Mouse (Mus musculus): ENCODE results near the gene Ankrd13a. TPM values are rescaled to one million over a fixed set of nuclear protein-coding genes. Genes with fewer than 3 reads are reported as not detected.
"Not testable (repeated sequence)": the region's sequence is repeated elsewhere in the genome, so short reads cannot be mapped to it uniquely, and the experiment has no call there.

Ankrd13a gene
- polyA plus RNA-seq, 1 experiment from 2014 or later, result 35.8 TPM

GRCm38 (mm10) chr5:114853364-114853763 is 78.9 kb downstream of the Ankrd13a start, which contains the start of gene 4930519G04Rik:
Gene 4930519G04Rik (plus strand): TSS chr5:114853664.
- 90% methylated on average over 3 of the region's 5 CpGs for WGBS
- H3K4me1 ChIP-seq (replicated peaks); H3K4me3 ChIP-seq; ATAC-seq (ENCODE audit: low FRiP score, low read depth); H3K9ac ChIP-seq; H3K36me3 ChIP-seq; H3K27ac ChIP-seq (replicated peaks); H3K4me2 ChIP-seq; H3K9me3 ChIP-seq; H3K27me3 ChIP-seq: not testable (repeated sequence)

Small RNA genes within 50 kb of the gene (microRNA-seq; reads per million reads assigned to microRNA genes)
- 5.2 reads per million, percentile 22 among the genes with 10 or more reads in this experiment for gene Mir6240

Other genes starting within 250 kb of the Ankrd13a start
- gene Fam222a, start 206.7 kb upstream of the Ankrd13a start, polyA plus RNA-seq (2015; fragmentation: Nextera tagmentation; extraction: Ambion mirVana), result 6.6 and 8.3 TPM in 2 replicates
- gene Trpv4, start 116.3 kb upstream of the Ankrd13a start, polyA plus RNA-seq (2015; fragmentation: Nextera tagmentation; extraction: Ambion mirVana), result 1.6 and 1.9 TPM in 2 replicates
- 46.6 and 48.0 TPM in 2 replicates for gene Gltp, start 83.7 kb upstream of the Ankrd13a start, polyA plus RNA-seq (2015; fragmentation: Nextera tagmentation; extraction: Ambion mirVana)
- 13.3 and 18.6 TPM in 2 replicates for gene Tchp, start 66.9 kb upstream of the Ankrd13a start, polyA plus RNA-seq (2015; fragmentation: Nextera tagmentation; extraction: Ambion mirVana)
- 51.2 and 52.8 TPM in 2 replicates for gene Git2, start 840 bp downstream of the Ankrd13a start, polyA plus RNA-seq (2015; fragmentation: Nextera tagmentation; extraction: Ambion mirVana)
- 266 and 286 TPM in 2 replicates for gene 1500011B03Rik, start 48.8 kb downstream of the Ankrd13a start, polyA plus RNA-seq (2015; fragmentation: Nextera tagmentation; extraction: Ambion mirVana)
- gene 4930519G04Rik, start 79.0 kb downstream of the Ankrd13a start, polyA plus RNA-seq (2015; fragmentation: Nextera tagmentation; extraction: Ambion mirVana), result not detected in 2 replicates
- 2.6 and 2.7 TPM in 2 replicates for gene Gm9936, start 84.0 kb downstream of the Ankrd13a start, polyA plus RNA-seq (2015; fragmentation: Nextera tagmentation; extraction: Ambion mirVana)
- 5.0 and 7.2 TPM in 2 replicates for gene Oasl2, start 122.3 kb downstream of the Ankrd13a start, polyA plus RNA-seq (2015; fragmentation: Nextera tagmentation; extraction: Ambion mirVana)
- gene Oasl1, start 148.6 kb downstream of the Ankrd13a start, polyA plus RNA-seq (2015; fragmentation: Nextera tagmentation; extraction: Ambion mirVana), result 0.18 and 0.96 TPM in 2 replicates
- 132 and 135 TPM in 2 replicates for gene 2210016L21Rik, start 167.5 kb downstream of the Ankrd13a start, polyA plus RNA-seq (2015; fragmentation: Nextera tagmentation; extraction: Ambion mirVana)
- 0.10 TPM in 1 of 2 replicates, not detected in the other for gene Hnf1a, start 196.4 kb downstream of the Ankrd13a start, polyA plus RNA-seq (2015; fragmentation: Nextera tagmentation; extraction: Ambion mirVana)
- 43.9 and 46.1 TPM in 2 replicates for gene Sppl3, start 236.5 kb downstream of the Ankrd13a start, polyA plus RNA-seq (2015; fragmentation: Nextera tagmentation; extraction: Ambion mirVana)